Mouse (Mus musculus): ENCODE measurements around the gene Lhfpl5.

Gene Lhfpl5

DNA sequence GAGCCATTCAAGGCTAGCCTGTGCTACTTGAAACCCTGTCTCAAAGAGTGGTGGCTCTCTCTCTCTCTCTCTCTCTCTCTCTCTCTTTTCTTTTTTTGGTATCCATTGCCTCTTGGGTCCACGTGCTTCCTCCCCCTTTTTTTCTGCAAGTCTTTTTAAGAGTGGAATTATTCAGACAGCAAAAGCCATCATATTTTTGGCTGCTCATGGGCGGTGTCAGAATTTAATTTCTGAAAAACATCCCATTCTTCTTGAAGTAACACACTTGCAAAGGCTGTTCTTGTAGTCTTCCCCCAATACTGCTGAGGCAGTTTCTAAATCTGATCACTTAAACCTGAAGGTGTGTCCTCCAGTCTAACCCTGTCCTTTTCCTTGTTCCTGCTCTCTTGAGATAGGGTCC is 51.5 kb downstream of the Lhfpl5 start:
- peak; percentile 41 for DNase-seq (ENCODE audit: low spot score)

DNA sequence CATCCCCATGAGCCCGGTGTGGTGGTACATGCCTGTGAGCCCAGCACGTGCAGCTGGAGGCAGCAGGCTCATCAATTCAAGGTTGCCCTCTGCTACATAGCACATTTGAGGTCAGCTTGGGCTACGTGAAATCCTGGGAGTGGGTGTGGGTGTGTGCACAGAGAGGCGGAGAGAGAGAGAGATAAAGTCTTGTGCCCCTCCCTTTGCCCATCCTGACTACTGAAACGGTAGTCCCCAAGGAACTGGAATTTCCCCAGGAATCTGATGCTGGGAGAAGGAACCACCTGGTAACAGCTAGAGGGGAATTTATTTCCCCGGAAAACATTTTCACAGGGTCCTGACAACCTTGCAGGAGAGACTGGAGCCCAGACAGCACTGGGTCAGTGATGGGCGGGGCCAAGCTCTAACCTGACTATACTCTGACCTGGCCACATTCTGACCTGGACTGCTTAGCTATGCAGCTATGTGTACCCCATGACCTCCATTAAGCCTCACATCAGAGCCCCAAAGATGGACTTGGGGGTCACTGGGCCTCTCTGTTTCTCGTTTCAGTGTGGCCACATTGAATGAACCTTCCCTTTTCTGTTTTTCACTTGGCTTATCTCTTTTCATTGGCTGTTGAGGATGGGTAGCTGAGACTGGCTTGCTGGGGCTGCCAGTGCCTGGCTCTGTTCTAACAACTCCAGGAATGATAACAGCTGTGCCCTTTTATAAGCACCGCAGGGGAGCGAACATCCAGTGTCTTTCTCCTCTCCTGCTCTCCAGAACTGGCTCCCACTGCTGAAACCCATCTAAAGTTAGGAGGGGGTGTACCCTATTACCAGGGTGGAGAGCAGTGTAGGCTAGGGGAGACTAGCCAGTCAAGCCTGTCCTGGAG is 53.0 kb downstream of the Lhfpl5 start:
- DNase-seq (ENCODE audit: low spot score): no peak

DNA sequence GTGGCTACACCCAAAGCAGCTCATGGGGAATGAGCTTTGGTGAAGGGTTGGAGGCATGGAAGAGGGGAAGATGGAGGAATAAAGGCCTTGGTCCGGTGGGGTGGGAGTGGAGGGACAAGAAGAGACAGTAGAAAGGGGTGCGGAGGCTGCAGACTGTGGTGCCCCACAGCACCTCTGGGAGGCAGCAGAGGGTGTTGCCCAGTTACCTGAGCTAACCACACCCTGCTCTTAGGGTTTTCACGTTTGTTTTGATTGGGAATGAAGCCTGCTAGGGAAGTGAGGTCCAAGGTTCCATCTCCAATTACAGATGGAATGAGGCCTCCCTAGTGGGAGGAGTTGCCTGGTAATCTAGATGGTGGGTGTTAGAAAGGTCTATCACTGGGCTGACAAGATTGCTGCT is 53.7 kb downstream of the Lhfpl5 start:
- no peak for DNase-seq (ENCODE audit: low spot score)

Data from left cerebral cortex, adult 11 months (tissue).